Mouse (Mus musculus) midbrain, embryonic 14.5 days (tissue): Measurements from ENCODE around the gene Prpf40b. TPM values are rescaled to one million over a fixed set of nuclear protein-coding genes. Genes with fewer than 3 reads are reported as not detected.
"Not testable (repeated sequence)": the region's sequence is repeated elsewhere in the genome, so short reads cannot be mapped to it uniquely, and the experiment has no call there.

Experiments
- ATAC-seq: fragments of 200-750 bp; cut with Nextera tagmentation; 2 replicates; pipeline ENCODE4 v1.8.0; 2017; ENCODE audit warnings: moderate number of reproducible peaks, moderate library complexity; ENCODE audit not compliant: low FRiP score, low TSS enrichment
- DNase-seq: peaks from one replicate; pipeline ENCODE4 v3.0.0-alpha.2; 2015
- H3K27ac ChIP-seq: fragments of 300-500 bp; sonication (generic); replicated peaks from 2 replicates; pipeline ENCODE4 v1.5.1; 2014; ENCODE audit warnings: mild to moderate bottlenecking, low read depth, low read length, moderate library complexity
- H3K27me3 ChIP-seq: fragments of 300-500 bp; sonication (generic); 2 replicates; pipeline ENCODE4 v1.6.1; 2014; ENCODE audit warnings: low read length, control low read depth, mixed read lengths; ENCODE audit not compliant: control insufficient read depth, insufficient read depth
- H3K36me3 ChIP-seq: fragments of 300-500 bp; sonication (generic); 2 replicates; pipeline ENCODE4 v1.6.1; 2014; ENCODE audit warnings: low read length, control low read depth; ENCODE audit not compliant: control insufficient read depth, insufficient read depth
- H3K4me1 ChIP-seq: fragments of 300-500 bp; sonication (generic); 2 replicates; pipeline ENCODE4 v1.6.1; 2014; ENCODE audit warnings: mild to moderate bottlenecking, antibody characterized with exemption, low read length, control low read depth; ENCODE audit not compliant: control insufficient read depth, insufficient read depth
- H3K4me2 ChIP-seq: fragments of 300-500 bp; sonication (generic); 2 replicates; pipeline ENCODE4 v1.6.1; 2014; ENCODE audit warnings: mild to moderate bottlenecking, low read length, moderate library complexity
- H3K4me3 ChIP-seq: fragments of 300-500 bp; sonication (generic); replicated peaks from 2 replicates; pipeline ENCODE4 v1.5.1; 2014; ENCODE audit warnings: low read depth, low read length
- H3K9ac ChIP-seq: fragments of 300-500 bp; sonication (generic); replicated peaks from 2 replicates; pipeline ENCODE4 v1.6.1; 2014; ENCODE audit warnings: mild to moderate bottlenecking, low read length, moderate library complexity
- H3K9me3 ChIP-seq: fragments of 300-500 bp; sonication (generic); 2 replicates; pipeline ENCODE4 v1.6.1; 2016; ENCODE audit warnings: low read length, control low read depth, mixed read lengths; ENCODE audit not compliant: control insufficient read depth
- WGBS: fragments of 180-500 bp; shearing (Covaris S2); extraction: QIAGEN DNeasy Blood & Tissue Kit; methylation state at CpG from one replicate; pipeline ENCODE4 v1.1.7; 2014; 5-methylcytosine and 5-hydroxymethylcytosine counted together
- polyA plus RNA-seq: library from polyadenylated mRNA; unstranded; fragments of >200 nt; fragmentation: Nextera tagmentation; extraction: Ambion mirVana; gene quantifications from 2 replicates; pipeline ENCODE4 v1.2.1, GENCODE M21; 2014

Gene Prpf40b
- polyA plus RNA-seq, result 100 and 105 TPM in 2 replicates

DNA sequence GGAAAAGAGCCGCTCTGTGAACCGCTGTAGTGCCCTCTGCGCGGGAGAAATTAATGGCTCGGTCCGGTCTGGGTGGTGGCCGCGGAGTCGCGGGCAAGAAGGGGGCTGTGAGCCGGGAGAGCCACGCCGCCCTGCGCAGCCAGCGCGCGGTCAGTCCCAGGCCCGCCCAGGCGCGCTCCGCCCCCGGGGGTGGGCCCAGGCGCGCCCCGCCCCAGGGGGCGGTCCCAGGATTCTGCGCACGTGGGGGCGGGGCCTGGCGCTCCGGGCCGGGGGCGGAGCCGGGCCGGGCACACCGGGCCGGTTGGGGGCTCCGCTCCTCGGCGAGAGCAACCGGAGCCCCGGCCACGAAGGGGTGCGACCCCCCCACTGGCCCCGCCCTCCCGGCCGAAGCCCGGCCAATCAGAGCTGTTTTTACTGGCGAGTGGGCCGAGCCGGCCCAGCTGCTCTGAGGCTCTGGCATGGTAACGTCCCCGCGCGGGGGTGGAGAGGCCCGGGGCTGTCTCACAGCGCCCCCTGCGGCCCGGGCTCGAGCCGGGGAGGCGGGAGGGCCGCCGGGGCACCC lies at the start of gene Prpf40b:
Gene Prpf40b, plus strand, starts transcription at position 275 of the 562 bp plus-strand sequence.
- H3K27ac ChIP-seq, result peak within 1 kb of the TSS; percentile 91
- peak within 1 kb of the TSS; percentile 58 for H3K4me2 ChIP-seq
- WGBS, result under 1% methylated on average over 64 of the region's 64 CpGs
- H3K4me1 ChIP-seq, result peaks cover 10% of the 10 kb centered on the region
- H3K9ac ChIP-seq, result peak within 1 kb of the TSS; percentile 71
- DNase-seq (peak; percentile 97), ATAC-seq (peak; percentile 96)
- H3K27me3 ChIP-seq, result no peaks in the 10 kb centered on the region
- H3K36me3 ChIP-seq, result no peaks in the 10 kb centered on the region
- H3K9me3 ChIP-seq, result no peaks in the 10 kb centered on the region
- peak within 1 kb of the TSS; percentile 74 for H3K4me3 ChIP-seq

- 95% methylated on average over 6 of the region's 6 CpGs for WGBS
- not testable (repeated sequence) for H3K9me3 ChIP-seq, H3K9ac ChIP-seq, H3K4me2 ChIP-seq, H3K4me1 ChIP-seq, H3K27me3 ChIP-seq, ATAC-seq, DNase-seq, H3K27ac ChIP-seq, H3K4me3 ChIP-seq
- H3K36me3 ChIP-seq, result peaks cover 76% of the 10 kb centered on the region
Measured at GRCm38 (mm10) chr15:99246736-99247135, 48.2 kb upstream of the Prpf40b start.

DNA sequence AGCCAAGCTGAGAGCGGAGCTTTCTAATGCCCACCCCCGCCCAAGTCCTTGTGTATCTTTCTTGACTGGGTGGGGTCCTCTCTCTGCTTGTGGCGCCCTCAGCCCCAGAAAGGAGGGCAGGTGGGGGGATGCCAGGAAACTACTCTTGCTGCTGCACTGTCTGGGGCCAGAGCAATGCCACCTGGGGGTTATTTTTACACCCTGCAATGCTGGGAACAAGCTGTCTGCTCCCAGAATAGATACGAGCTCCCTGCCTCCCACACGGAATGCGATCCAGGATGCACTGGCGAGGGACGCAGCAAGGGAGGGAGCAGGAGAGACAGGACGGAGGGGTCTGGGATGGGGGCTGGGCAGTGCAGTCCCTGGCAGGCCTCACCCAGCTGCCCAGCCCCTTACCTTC lies 45.9 kb upstream of the Prpf40b start:
- no peak overlapping the region for H3K4me3 ChIP-seq
- WGBS, result 91% methylated on average over 9 of the region's 9 CpGs
- H3K9ac ChIP-seq, result no peak overlapping the region
- ATAC-seq (no peak), DNase-seq (no peak)
- no peak overlapping the region for H3K27ac ChIP-seq
- H3K4me1 ChIP-seq, result peaks cover 7% of the 10 kb centered on the region
- peaks cover 56% of the 10 kb centered on the region for H3K36me3 ChIP-seq
- H3K4me2 ChIP-seq, result no peak overlapping the region
- no peaks in the 10 kb centered on the region for H3K27me3 ChIP-seq
- H3K9me3 ChIP-seq, result no peaks in the 10 kb centered on the region

DNA sequence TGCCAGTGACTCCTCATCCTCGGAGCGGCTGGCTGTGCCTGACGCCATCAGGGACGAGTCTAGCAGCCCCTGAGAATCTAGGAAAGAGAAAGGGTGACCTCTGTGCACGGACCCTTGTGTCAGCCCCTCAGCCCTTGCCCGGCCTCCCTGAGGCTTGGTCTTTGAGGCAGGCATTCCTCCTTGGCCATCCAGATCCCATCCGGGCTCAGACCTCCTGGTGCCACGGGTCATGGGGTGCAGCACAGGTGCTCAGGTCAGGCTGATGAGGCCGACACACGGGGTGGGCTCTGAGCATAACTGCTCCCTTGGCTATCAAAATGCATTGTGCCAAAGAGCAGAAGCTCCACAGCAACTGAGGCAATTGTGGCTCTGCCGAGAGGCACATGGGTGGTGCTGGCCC lies 44.9 kb upstream of the Prpf40b start:
- Histone ChIP-seq H3K9me3 (no peaks in the 10 kb centered on the region), H3K27ac (no peak overlapping the region), H3K9ac (no peak overlapping the region), H3K4me3 (no peak overlapping the region), H3K36me3 (peaks cover 46% of the 10 kb centered on the region), H3K4me2 (no peak overlapping the region), H3K4me1 (peaks cover 7% of the 10 kb centered on the region), H3K27me3 (no peaks in the 10 kb centered on the region)
- ATAC-seq (no peak), DNase-seq (no peak)
- WGBS, result 92% methylated on average over 10 of the region's 11 CpGs

- WGBS, result under 1% methylated on average over 14 of the region's 15 CpGs
- H3K36me3 ChIP-seq, result peaks cover 34% of the 10 kb centered on the region
- H3K27me3 ChIP-seq, H3K9me3 ChIP-seq, ATAC-seq, H3K4me1 ChIP-seq, H3K27ac ChIP-seq: not testable (repeated sequence)
- H3K4me2 ChIP-seq, result peak overlapping the region; percentile 75
- H3K9ac ChIP-seq, result peak overlapping the region; percentile 54
- DNase-seq, result peak; percentile 17
- peak overlapping the region; percentile 56 for H3K4me3 ChIP-seq
Measured at GRCm38 (mm10) chr15:99251111-99251510, 43.8 kb upstream of the Prpf40b start.

DNA sequence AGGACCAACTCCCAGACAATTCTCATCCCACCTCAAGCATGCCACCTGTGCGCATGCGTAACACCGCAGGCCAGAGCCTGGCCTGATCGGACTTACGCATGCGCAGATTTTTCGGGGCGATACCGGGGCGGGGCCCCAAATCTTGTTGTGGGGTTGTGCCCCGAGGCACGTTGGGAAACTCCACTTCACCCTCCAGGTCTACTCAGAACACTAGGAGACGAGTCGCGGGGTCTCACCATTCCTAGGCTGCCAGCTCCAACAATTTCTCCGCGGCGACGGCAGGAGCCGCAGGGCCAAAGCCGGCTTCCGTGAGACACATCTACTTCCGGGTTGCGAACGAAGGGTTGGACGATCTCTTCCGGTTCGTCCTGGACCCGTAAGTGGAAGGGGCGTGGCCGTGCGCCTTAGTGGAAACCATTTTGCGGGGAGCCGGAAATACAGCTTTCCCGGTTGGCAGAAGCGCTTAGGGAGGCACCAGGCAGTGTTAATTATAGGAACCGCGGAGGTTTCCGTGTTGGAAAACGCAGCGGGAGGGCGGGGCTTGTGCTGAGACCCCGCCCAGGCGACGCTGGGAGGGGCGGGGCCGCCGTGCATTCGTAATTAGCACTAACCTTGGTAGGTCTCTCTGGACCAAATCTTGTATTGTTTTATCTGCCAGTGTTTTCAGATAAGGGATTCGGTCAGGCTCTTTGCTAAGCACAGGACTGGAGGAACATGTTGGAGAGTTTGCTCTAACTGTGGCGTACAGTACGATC lies 43.1 kb upstream of the Prpf40b start, which contains the start of gene Mcrs1:
Gene Mcrs1, minus strand, starts transcription at position 336 of the 755 bp plus-strand sequence.
- ATAC-seq (peak; percentile 93), DNase-seq (peak; percentile 100)
- peak within 1 kb of the TSS; percentile 56 for H3K4me3 ChIP-seq
- peak within 1 kb of the TSS; percentile 61 for H3K9ac ChIP-seq
- WGBS, result under 1% methylated on average over 52 of the region's 52 CpGs
- peak within 1 kb of the TSS; percentile 75 for H3K4me2 ChIP-seq
- peaks cover 27% of the 10 kb centered on the region for H3K36me3 ChIP-seq
- H3K27me3 ChIP-seq, result no peaks in the 10 kb centered on the region
- H3K9me3 ChIP-seq, result no peaks in the 10 kb centered on the region
- peak within 1 kb of the TSS; percentile 94 for H3K27ac ChIP-seq
- peaks cover 7% of the 10 kb centered on the region for H3K4me1 ChIP-seq

DNA sequence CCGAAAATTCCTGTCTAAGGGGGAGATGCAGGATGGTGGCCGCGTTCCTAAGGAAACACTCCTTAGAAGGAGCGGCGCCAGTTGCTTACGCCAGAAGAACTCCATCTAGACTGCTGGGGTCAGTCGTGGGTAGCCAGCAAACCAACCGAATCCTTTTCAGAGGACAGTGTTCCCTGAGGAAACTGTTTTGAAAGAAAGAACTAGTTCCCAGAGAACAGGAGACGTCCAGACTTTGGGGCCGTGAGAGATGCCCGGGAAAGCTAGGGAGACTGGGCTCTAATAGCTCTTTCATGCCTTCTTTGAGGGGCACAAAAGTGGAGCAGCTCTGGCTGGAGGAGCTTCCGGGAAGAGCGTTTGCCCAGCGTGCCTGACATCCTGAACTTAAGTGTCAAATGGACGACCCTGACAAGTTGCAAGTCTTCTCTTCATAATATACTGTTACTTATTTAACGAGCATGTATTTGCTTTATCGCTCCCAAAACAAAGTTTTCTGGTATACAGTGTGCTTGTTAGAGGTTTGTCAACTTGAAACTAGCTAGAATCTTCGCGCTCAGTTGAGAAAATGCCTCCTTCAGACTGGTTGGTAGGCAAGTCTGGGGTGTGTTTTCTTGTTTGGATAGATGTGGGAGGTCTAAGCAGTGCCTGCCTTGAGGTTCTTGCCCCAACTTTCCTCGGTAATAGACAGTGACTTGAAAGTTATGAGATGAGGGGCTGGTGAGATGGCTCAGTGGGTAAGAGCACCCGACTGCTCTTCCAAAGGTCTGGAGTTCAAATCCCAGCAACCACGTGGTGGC lies 42.3 kb upstream of the Prpf40b start:
- Histone ChIP-seq H3K4me3 (peak overlapping the region; percentile 56), H3K4me1 (peaks cover 7% of the 10 kb centered on the region), H3K9ac (peak overlapping the region; percentile 61), H3K9me3 (no peaks in the 10 kb centered on the region), H3K4me2 (peak overlapping the region; percentile 75), H3K27ac (peak overlapping the region; percentile 94), H3K27me3 (no peaks in the 10 kb centered on the region), H3K36me3 (peaks cover 20% of the 10 kb centered on the region)
- DNase-seq, result no peak
- WGBS, result 5% methylated on average over 22 of the region's 22 CpGs
- ATAC-seq, result peak; percentile 18; the same call in 1 of the 2 replicates

GRCm38 (mm10) chr15:99253175-99253479 lies 41.8 kb upstream of the Prpf40b start:
- peaks cover 15% of the 10 kb centered on the region for H3K36me3 ChIP-seq
- not testable (repeated sequence) for H3K4me1 ChIP-seq, H3K27me3 ChIP-seq, H3K4me3 ChIP-seq, ATAC-seq, H3K27ac ChIP-seq, DNase-seq, H3K9me3 ChIP-seq, H3K9ac ChIP-seq
- peak overlapping the region; percentile 75 for H3K4me2 ChIP-seq
- WGBS, result 52% methylated on average over 2 of the region's 2 CpGs
